Mouse (Mus musculus) ES-Bruce4 (cell line): ENCODE data around the gene Irf1.

Experiments
- CTCF ChIP-seq: IDR thresholded peaks from one replicate; pipeline ENCODE4 v1.8.1; 2011; ENCODE audit warnings: low read depth, low read length
- EP300 ChIP-seq: IDR thresholded peaks from 2 replicates; pipeline ENCODE4 v1.6.1; 2011; ENCODE audit warnings: low read depth, low read length; ENCODE audit not compliant: insufficient read depth
- POLR2A ChIP-seq: IDR thresholded peaks from one replicate; pipeline ENCODE4 v1.8.1; 2011; ENCODE audit warnings: low read length; ENCODE audit not compliant: insufficient read depth

GRCm38 (mm10) chr11:53811312-53811711 is 41.5 kb downstream of the Irf1 start:
- TF ChIP-seq EP300 (no peak), POLR2A (no peak), CTCF (no peak)
